16 mouse cellular contexts compared by ENCODE assay signal in the genomic region with DNA sequence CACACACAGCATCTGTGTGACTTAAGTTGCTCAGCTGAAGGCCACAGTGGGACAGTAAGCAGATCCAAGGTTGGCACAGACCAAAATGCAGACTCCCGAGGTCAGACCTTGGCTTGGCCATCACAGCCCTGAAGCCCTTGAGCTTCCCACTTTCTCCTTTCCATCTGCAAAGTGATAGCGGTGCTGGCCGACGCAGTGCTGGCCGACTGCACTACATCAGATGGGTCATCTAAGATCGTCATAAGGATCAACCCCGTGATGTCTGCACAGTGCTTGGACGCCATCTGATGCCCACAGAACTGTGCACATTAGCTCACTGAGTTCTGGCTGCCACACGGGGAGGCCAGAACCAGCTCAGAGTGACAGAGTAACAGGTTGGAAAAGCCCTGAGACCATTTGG.
DNase-seq lines count a peak whose midpoint lies in the region; ATAC-seq lines count a peak whose summit lies in the region.
"Had no signal": no experiment of that assay in that cellular context is flagged by ENCODE, and none has a peak within 500 bp of the region (broad histone marks: within the 10 kb centered on the region; RNA-seq: fewer than 3 reads in every experiment).

No protein-coding gene starts in this region.

- no peaks in the 10 kb centered on the region for H3K9me3 ChIP-seq in forebrain, embryonic 15.5 days
- no peaks in the 10 kb centered on the region for H3K9me3 ChIP-seq in forebrain, embryonic 10.5 days
- H3K9me3 ChIP-seq: limb, embryonic 12.5 days had no signal

- H3K9ac ChIP-seq in forebrain, embryonic 15.5 days (replicated peaks), result no peak overlapping the region
- H3K9ac ChIP-seq: limb, embryonic 12.5 days; liver, embryonic 14.5 days had no signal

- H3K4me3 ChIP-seq in forebrain, embryonic 15.5 days, result no peak overlapping the region
- H3K4me3 ChIP-seq in forebrain, embryonic 10.5 days, result no peak overlapping the region
- H3K4me3 ChIP-seq: limb, embryonic 12.5 days had no signal

- no peak overlapping the region for H3K4me2 ChIP-seq in forebrain, embryonic 15.5 days (replicated peaks)
- H3K4me2 ChIP-seq: limb, embryonic 12.5 days had no signal

- H3K4me1 ChIP-seq in forebrain, embryonic 15.5 days, result peaks cover 41% of the 10 kb centered on the region
- H3K4me1 ChIP-seq in forebrain, embryonic 10.5 days, result peaks cover 20% of the 10 kb centered on the region

- no peak for ATAC-seq in forebrain, embryonic 15.5 days (replicated peaks)
- ATAC-seq: Patski had no signal

- intact Hi-C loops in left cerebral cortex, postnatal 4 days (cut with DNase I), result no loop called here
- intact Hi-C loops in left cerebral cortex, postnatal 10 days (cut with DNase I), result no loop called here

- no peak for DNase-seq in forebrain, embryonic 10.5 days (ENCODE audit: extremely low spot score, low spot score)
- DNase-seq in left cerebral cortex, postnatal 4 days, result peak; percentile 30
- no peak for DNase-seq in left cerebral cortex, postnatal 10 days (ENCODE audit: extremely low spot score in 1 of 2, low spot score in 2 of 2)
- peak; percentile 54 for DNase-seq in cerebellum, adult 11-12 months
- peak; percentile 47 to 48 for DNase-seq in cerebellum, postnatal 25 days
- DNase-seq in heart, adult 11 months, result no peak
- DNase-seq in layer of hippocampus, postnatal 25 days (ENCODE audit: extremely low spot score in 1 of 2, low spot score in 1 of 2), result no peak
- DNase-seq: B cell, adult 2 months; kidney, adult 9 months; kidney, postnatal 4 days; lung, postnatal 10 days; right cerebral cortex, postnatal 4 days had no signal

- H3K27ac ChIP-seq in forebrain, embryonic 15.5 days (replicated peaks), result peak overlapping the region; percentile 28; the same call in 1 of the 2 replicates
- no peak overlapping the region for H3K27ac ChIP-seq in forebrain, embryonic 10.5 days
- H3K27ac ChIP-seq: limb, embryonic 12.5 days; liver, embryonic 14.5 days had no signal

- H3K27me3 ChIP-seq in forebrain, embryonic 15.5 days, result no peaks in the 10 kb centered on the region
- no peaks in the 10 kb centered on the region for H3K27me3 ChIP-seq in forebrain, embryonic 10.5 days (ENCODE audit: poor library complexity, severe bottlenecking)
- H3K27me3 ChIP-seq: limb, embryonic 12.5 days had no signal

- WGBS in forebrain, embryonic 15.5 days, result 83% methylated on average over 9 of the region's 9 CpGs
- 90% methylated on average over 9 of the region's 9 CpGs for WGBS in forebrain, embryonic 10.5 days

- H3K36me3 ChIP-seq in forebrain, embryonic 15.5 days, result peaks cover 20% of the 10 kb centered on the region
- H3K36me3 ChIP-seq in forebrain, embryonic 10.5 days (replicated peaks), result no peaks in the 10 kb centered on the region
- H3K36me3 ChIP-seq: limb, embryonic 12.5 days had no signal

Comparison
In these comparisons a context has a peak if more than half of its experiments do, and no peak if none do; other contexts are left out.
1. DNase-seq: peak in left cerebral cortex, postnatal 4 days (single experiment), cerebellum, adult 11-12 months (single experiment) and cerebellum, postnatal 25 days (2 of 2); none in forebrain, embryonic 10.5 days (single experiment), left cerebral cortex, postnatal 10 days (0 of 2), heart, adult 11 months (single experiment) and layer of hippocampus, postnatal 25 days (0 of 2).